ENCODE assay signal across 9 mouse cellular contexts in the genomic region with DNA sequence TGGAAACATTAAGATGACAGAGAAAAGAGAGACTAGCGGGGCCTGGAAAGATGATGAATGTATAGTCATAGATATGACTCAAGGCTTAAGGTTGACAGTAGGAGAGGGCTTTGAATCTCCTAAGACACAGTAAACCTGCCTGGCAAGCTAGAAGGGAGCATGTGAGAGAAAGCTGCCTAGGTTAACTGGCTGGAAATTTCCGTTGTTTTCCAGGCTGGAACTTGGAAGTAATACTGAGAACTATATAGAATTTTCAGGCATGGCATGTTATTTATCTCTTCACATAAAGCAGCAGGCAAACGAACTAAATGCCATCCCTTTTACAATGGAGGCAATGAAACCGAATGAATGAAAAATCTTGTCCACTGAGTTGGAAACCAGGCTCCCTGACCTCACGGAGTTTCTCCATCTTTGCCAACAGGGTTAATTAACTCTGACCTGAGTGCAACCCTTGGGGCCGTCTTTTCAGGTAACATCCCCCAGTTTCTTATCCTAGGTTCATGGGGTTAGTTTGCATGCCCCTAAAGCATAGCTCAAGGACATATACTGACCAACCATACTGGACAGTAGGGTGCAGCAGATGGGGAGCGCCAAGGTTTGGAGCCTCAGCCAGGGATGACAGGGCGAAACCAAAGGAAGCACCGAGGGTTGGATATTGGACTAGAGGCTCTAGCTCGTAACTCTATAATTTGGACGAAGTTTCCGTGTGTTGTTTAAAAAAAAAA. TPM values are rescaled to one million over a fixed set of nuclear protein-coding genes. Genes with fewer than 3 reads are reported as not detected.
A peak's percentile ranks its signal among the peaks of the same experiment; 100 is the strongest.
DNase-seq lines count a peak whose midpoint lies in the region; ATAC-seq and TF ChIP-seq lines count a peak whose summit lies in the region.
"Had no signal": no experiment of that assay in that cellular context is flagged by ENCODE, and none has a peak within 500 bp of the region (broad histone marks: within the 10 kb centered on the region; RNA-seq: fewer than 3 reads in every experiment).

No protein-coding gene starts in this region.

- TF ChIP-seq CTCF in kidney, postnatal 0 days (IDR thresholded peaks at IDR 0.05; ENCODE audit: low read depth), result no peak
- TF ChIP-seq CTCF in hindbrain, postnatal 0 days (IDR thresholded peaks at IDR 0.05; ENCODE audit: low read depth), result no peak

- H3K4me2 ChIP-seq in kidney, postnatal 0 days (ENCODE audit: low read length), result peak overlapping the region; percentile 85
- H3K4me2 ChIP-seq in embryonic facial prominence, embryonic 11.5 days (ENCODE audit: low read depth, low read length), result no peak overlapping the region; the same call in 1 of the 2 replicates
- H3K4me2 ChIP-seq in hindbrain, postnatal 0 days (ENCODE audit: low read depth, low read length), result peak overlapping the region; percentile 84
- peak overlapping the region; percentile 93 for H3K4me2 ChIP-seq in midbrain, embryonic 16.5 days (ENCODE audit: low read length)

- H3K9me3 ChIP-seq in kidney, postnatal 0 days (replicated peaks; ENCODE audit: low read length), result no peaks in the 10 kb centered on the region
- H3K9me3 ChIP-seq in embryonic facial prominence, embryonic 11.5 days (replicated peaks; ENCODE audit: control insufficient read depth, low read length), result no peaks in the 10 kb centered on the region
- no peaks in the 10 kb centered on the region for H3K9me3 ChIP-seq in hindbrain, postnatal 0 days (ENCODE audit: low read length)
- H3K9me3 ChIP-seq in midbrain, embryonic 16.5 days (replicated peaks; ENCODE audit: control insufficient read depth, low read length, poor library complexity, severe bottlenecking), result no peaks in the 10 kb centered on the region
- H3K9me3 ChIP-seq: G1E had no signal

- peaks cover 26% of the 10 kb centered on the region for H3K4me1 ChIP-seq in kidney, postnatal 0 days (replicated peaks; ENCODE audit: insufficient read depth, low read length)
- peaks cover 4% of the 10 kb centered on the region for H3K4me1 ChIP-seq in embryonic facial prominence, embryonic 11.5 days (ENCODE audit: control insufficient read depth, insufficient read depth, low read length)
- H3K4me1 ChIP-seq in hindbrain, postnatal 0 days (ENCODE audit: insufficient read depth, low read length), result peaks cover 16% of the 10 kb centered on the region
- H3K4me1 ChIP-seq in midbrain, embryonic 16.5 days (ENCODE audit: control insufficient read depth, insufficient read depth, low read length), result peaks cover 19% of the 10 kb centered on the region

- WGBS in kidney, postnatal 0 days, result 31% methylated on average over 12 of the region's 12 CpGs
- WGBS in embryonic facial prominence, embryonic 11.5 days, result 37% methylated on average over 12 of the region's 12 CpGs
- 33% methylated on average over 12 of the region's 12 CpGs for WGBS in hindbrain, postnatal 0 days
- WGBS in midbrain, embryonic 16.5 days, result 34% methylated on average over 12 of the region's 12 CpGs

- no peak for DNase-seq in kidney, postnatal 0 days (ENCODE audit: low spot score)
- DNase-seq in kidney, adult 9 months, result no peak
- no peak for DNase-seq in embryonic facial prominence, embryonic 11.5 days (ENCODE audit: low spot score)
- no peak for DNase-seq in hindbrain, postnatal 0 days (ENCODE audit: low spot score)
- no peak for DNase-seq in spleen, postnatal 10 days (ENCODE audit: low spot score in 2 of 2)
- no peak for DNase-seq in layer of hippocampus, postnatal 14 days (ENCODE audit: low spot score in 2 of 2)
- no peak for DNase-seq in right cerebral cortex, adult 2 months (ENCODE audit: low spot score in 2 of 2)

- peak overlapping the region; percentile 80 for H3K4me3 ChIP-seq in kidney, postnatal 0 days (replicated peaks; ENCODE audit: low read depth, low read length)
- H3K4me3 ChIP-seq in embryonic facial prominence, embryonic 11.5 days (ENCODE audit: low read depth, low read length), result peak overlapping the region; percentile 80; the same call in 1 of the 2 replicates
- peak overlapping the region; percentile 62 for H3K4me3 ChIP-seq in hindbrain, postnatal 0 days (ENCODE audit: low read length)
- peak overlapping the region; percentile 62 for H3K4me3 ChIP-seq in midbrain, embryonic 16.5 days (ENCODE audit: low read depth, low read length)

- H3K36me3 ChIP-seq in kidney, postnatal 0 days (ENCODE audit: insufficient read depth, low read length), result 0 out of 2 replicates have a peak, but pooled peaks cover 4% of the 10 kb centered on the region
- H3K36me3 ChIP-seq in embryonic facial prominence, embryonic 11.5 days (replicated peaks; ENCODE audit: control insufficient read depth, insufficient read depth, low read depth, low read length), result no peaks in the 10 kb centered on the region; the same call in 1 of the 2 replicates
- H3K36me3 ChIP-seq in hindbrain, postnatal 0 days (ENCODE audit: insufficient read depth, low read length), result no peaks in the 10 kb centered on the region
- no peaks in the 10 kb centered on the region for H3K36me3 ChIP-seq in midbrain, embryonic 16.5 days (ENCODE audit: control insufficient read depth, insufficient read depth, low read length)

- H3K9ac ChIP-seq in kidney, postnatal 0 days (ENCODE audit: low read depth, low read length), result no peak overlapping the region
- H3K9ac ChIP-seq in embryonic facial prominence, embryonic 11.5 days (replicated peaks; ENCODE audit: low read length), result no peak overlapping the region; the same call in 1 of the 2 replicates
- H3K9ac ChIP-seq in hindbrain, postnatal 0 days (replicated peaks; ENCODE audit: low read length), result no peak overlapping the region
- H3K9ac ChIP-seq in midbrain, embryonic 16.5 days (ENCODE audit: low read depth, low read length), result peak overlapping the region; percentile 72; the same call in 1 of the 2 replicates

- ATAC-seq in kidney, postnatal 0 days (replicated peaks; ENCODE audit: low FRiP score, low read depth), result no peak
- no peak for ATAC-seq in embryonic facial prominence, embryonic 11.5 days (replicated peaks; ENCODE audit: insufficient number of reproducible peaks, low FRiP score, low TSS enrichment, low read depth)
- no peak for ATAC-seq in hindbrain, postnatal 0 days
- no peak for ATAC-seq in midbrain, embryonic 16.5 days

- peak overlapping the region; percentile 98; the same call in 1 of the 2 replicates for H3K27ac ChIP-seq in kidney, postnatal 0 days
- no peak overlapping the region for H3K27ac ChIP-seq in embryonic facial prominence, embryonic 11.5 days (replicated peaks; ENCODE audit: low read depth, low read length)
- 0 out of 2 replicates have a peak overlapping the region, but pooled peaks have one; percentile 89 for H3K27ac ChIP-seq in hindbrain, postnatal 0 days
- no peak overlapping the region for H3K27ac ChIP-seq in midbrain, embryonic 16.5 days (ENCODE audit: low read length)

- H3K27me3 ChIP-seq in kidney, postnatal 0 days (ENCODE audit: insufficient read depth, low read length), result no peaks in the 10 kb centered on the region
- H3K27me3 ChIP-seq in embryonic facial prominence, embryonic 11.5 days (ENCODE audit: control insufficient read depth, insufficient read depth, low read length), result no peaks in the 10 kb centered on the region
- no peaks in the 10 kb centered on the region for H3K27me3 ChIP-seq in hindbrain, postnatal 0 days (ENCODE audit: insufficient read depth, low read length)
- H3K27me3 ChIP-seq in midbrain, embryonic 16.5 days (ENCODE audit: control insufficient read depth, insufficient read depth, low read depth, low read length), result no peaks in the 10 kb centered on the region

RNA-seq across cellular contexts. Expression of a gene that starts 1.0 kb away (rescaled TPM):
- polyA plus RNA-seq in kidney, postnatal 0 days (2015; fragmentation: Nextera tagmentation; extraction: Ambion mirVana), result 92.9 and 103 TPM in 2 replicates
- 61.3 and 71.9 TPM in 2 replicates for polyA plus RNA-seq in embryonic facial prominence, embryonic 11.5 days (2014; fragmentation: Nextera tagmentation; extraction: Ambion mirVana)
- 62.6 and 63.9 TPM in 2 replicates for total RNA-seq in hindbrain, postnatal 0 days (2014; rRNA removed)
- polyA plus RNA-seq in hindbrain, postnatal 0 days (2015; fragmentation: Nextera tagmentation; extraction: Ambion mirVana), result 54.1 and 63.2 TPM in 2 replicates
- polyA plus RNA-seq in midbrain, embryonic 16.5 days (2015; fragmentation: Nextera tagmentation; extraction: Ambion mirVana), result 55.1 and 56.5 TPM in 2 replicates
- 10 to 100 TPM; 59.4 to 60.1 TPM for total RNA-seq in layer of hippocampus, postnatal 14 days (2021)

RNA-seq across cellular contexts. Expression of a gene that starts 24.0 kb away (rescaled TPM):
- polyA plus RNA-seq in kidney, postnatal 0 days (2015; fragmentation: Nextera tagmentation; extraction: Ambion mirVana), result 0.05 TPM in 1 of 2 replicates, not detected in the other
- polyA plus RNA-seq in embryonic facial prominence, embryonic 11.5 days (2014; fragmentation: Nextera tagmentation; extraction: Ambion mirVana), result 0.66 and 1.7 TPM in 2 replicates
- total RNA-seq in hindbrain, postnatal 0 days (2014; rRNA removed), result 56.5 and 61.6 TPM in 2 replicates
- polyA plus RNA-seq in hindbrain, postnatal 0 days (2015; fragmentation: Nextera tagmentation; extraction: Ambion mirVana), result 4.6 and 5.0 TPM in 2 replicates
- 7.8 and 8.4 TPM in 2 replicates for polyA plus RNA-seq in midbrain, embryonic 16.5 days (2015; fragmentation: Nextera tagmentation; extraction: Ambion mirVana)
- total RNA-seq in layer of hippocampus, postnatal 14 days (2021), result 10 to 100 TPM; 76.4 to 77.5 TPM

RNA-seq across cellular contexts. Expression of a gene that starts 24.6 kb away (rescaled TPM):
- 6.6 and 6.9 TPM in 2 replicates for polyA plus RNA-seq in kidney, postnatal 0 days (2015; fragmentation: Nextera tagmentation; extraction: Ambion mirVana)
- 1.5 and 1.8 TPM in 2 replicates for polyA plus RNA-seq in embryonic facial prominence, embryonic 11.5 days (2014; fragmentation: Nextera tagmentation; extraction: Ambion mirVana)
- total RNA-seq in hindbrain, postnatal 0 days (2014; rRNA removed), result 0.37 and 0.40 TPM in 2 replicates
- polyA plus RNA-seq in hindbrain, postnatal 0 days (2015; fragmentation: Nextera tagmentation; extraction: Ambion mirVana), result 0.64 and 0.66 TPM in 2 replicates
- polyA plus RNA-seq in midbrain, embryonic 16.5 days (2015; fragmentation: Nextera tagmentation; extraction: Ambion mirVana), result 0.47 and 0.94 TPM in 2 replicates
- under 1 TPM; 0.57 to 0.71 TPM for total RNA-seq in layer of hippocampus, postnatal 14 days (2021)
- total RNA-seq: G1E had no signal
- polyA plus RNA-seq: G1E had no signal

RNA-seq across cellular contexts. Expression of a gene that starts 51.6 kb away (rescaled TPM):
- not detected in 2 replicates for polyA plus RNA-seq in kidney, postnatal 0 days (2015; fragmentation: Nextera tagmentation; extraction: Ambion mirVana)
- not detected in 2 replicates for polyA plus RNA-seq in embryonic facial prominence, embryonic 11.5 days (2014; fragmentation: Nextera tagmentation; extraction: Ambion mirVana)
- total RNA-seq in hindbrain, postnatal 0 days (2014; rRNA removed), result not detected in 2 replicates
- polyA plus RNA-seq in hindbrain, postnatal 0 days (2015; fragmentation: Nextera tagmentation; extraction: Ambion mirVana), result not detected in 2 replicates
- not detected in 2 replicates for polyA plus RNA-seq in midbrain, embryonic 16.5 days (2015; fragmentation: Nextera tagmentation; extraction: Ambion mirVana)
- total RNA-seq in layer of hippocampus, postnatal 14 days (2021), result not detected
- polyA plus RNA-seq: G1E had no signal

RNA-seq across cellular contexts. Expression of a gene that starts 56.8 kb away (rescaled TPM):
- polyA plus RNA-seq in kidney, postnatal 0 days (2015; fragmentation: Nextera tagmentation; extraction: Ambion mirVana), result not detected in 2 replicates
- polyA plus RNA-seq in embryonic facial prominence, embryonic 11.5 days (2014; fragmentation: Nextera tagmentation; extraction: Ambion mirVana), result not detected in 2 replicates
- not detected in 2 replicates for total RNA-seq in hindbrain, postnatal 0 days (2014; rRNA removed)
- not detected in 2 replicates for polyA plus RNA-seq in hindbrain, postnatal 0 days (2015; fragmentation: Nextera tagmentation; extraction: Ambion mirVana)
- polyA plus RNA-seq in midbrain, embryonic 16.5 days (2015; fragmentation: Nextera tagmentation; extraction: Ambion mirVana), result not detected in 2 replicates
- total RNA-seq in layer of hippocampus, postnatal 14 days (2021), result under 1 TPM in 1 of 2 experiments, not detected in 1; 0.36 TPM
- polyA plus RNA-seq: G1E had no signal

Comparison
In these comparisons a context has a peak if more than half of its experiments do, and no peak if none do; other contexts are left out.
1. H3K27ac ChIP-seq: peak in kidney, postnatal 0 days (single experiment) and hindbrain, postnatal 0 days (single experiment); none in embryonic facial prominence, embryonic 11.5 days (single experiment) and midbrain, embryonic 16.5 days (single experiment).
2. Peak in every context shown above with its lines, with median percentiles within 50 percentile points of each other: H3K4me3 ChIP-seq.